Mouse (Mus musculus) spleen, adult 2 months (tissue): ENCODE measurements around the gene Efl1. TPM values are rescaled to one million over a fixed set of nuclear protein-coding genes. Genes with fewer than 3 reads are reported as not detected.

Experiments used
- DNase-seq, 2 experiments: peaks; one replicate each; pipeline versions ENCODE4 v3.0.0 to v3.0.0-alpha.2; 2012 to 2021; ENCODE audit warnings: low spot score in 2 of 2, low read depth in 1 of 2
- H3K27ac ChIP-seq: fragments of 200-500 bp; 2 replicates; pipeline ENCODE4 v1.5.1; 2012; ENCODE audit warnings: low read length, inconsistent platforms; ENCODE audit not compliant: insufficient read depth
- H3K27me3 ChIP-seq: fragments of 200-500 bp; 2 replicates; pipeline ENCODE4 v1.6.1; 2012; ENCODE audit warnings: mild to moderate bottlenecking, moderate library complexity, low read length, inconsistent platforms; ENCODE audit not compliant: control insufficient read depth, insufficient read depth
- H3K36me3 ChIP-seq: fragments of 200-500 bp; 2 replicates; pipeline ENCODE4 v1.6.1; 2012; ENCODE audit warnings: mild to moderate bottlenecking, low read length, inconsistent platforms; ENCODE audit not compliant: control insufficient read depth, insufficient read depth
- H3K4me1 ChIP-seq: fragments of 200-500 bp; 2 replicates; pipeline ENCODE4 v1.6.1; 2011; ENCODE audit warnings: inconsistent platforms; ENCODE audit not compliant: control insufficient read depth, insufficient read depth, insufficient read length
- H3K4me3 ChIP-seq: fragments of 200-500 bp; 2 replicates; pipeline ENCODE4 v1.5.1; 2011; ENCODE audit warnings: mild to moderate bottlenecking, inconsistent platforms; ENCODE audit not compliant: insufficient read depth, insufficient read length; ENCODE audit errors: extremely low read depth
- CTCF ChIP-seq: fragments of 200-500 bp; IDR thresholded peaks from 2 replicates; pipeline ENCODE4 v1.5.1; 2011; ENCODE audit warnings: mild to moderate bottlenecking, inconsistent platforms; ENCODE audit not compliant: insufficient read depth, insufficient read length, insufficient replicate concordance; ENCODE audit errors: extremely low read depth
- POLR2A ChIP-seq: fragments of 200-500 bp; IDR thresholded peaks from 2 replicates; pipeline ENCODE4 v1.6.1; 2011; ENCODE audit warnings: low read depth, low read length, inconsistent platforms
- WGBS: fragments of 180-500 bp; shearing (Covaris S2); methylation state at CpG from one replicate; pipeline ENCODE4 v1.1.7; 2018; 5-methylcytosine and 5-hydroxymethylcytosine counted together
- polyA plus RNA-seq: library from polyadenylated mRNA; depleted of rRNA; stranded (reverse); fragments of >200 nt; gene quantifications from 2 replicates; pipeline ENCODE4 v1.2.3, GENCODE M21; 2012

Gene Efl1
- polyA plus RNA-seq, 1 experiment: 3.0 TPM

GRCm38 (mm10) chr7:82719285-82719684 is 70.9 kb downstream of the Efl1 start:
- TF ChIP-seq POLR2A: no peak
- no peak for TF ChIP-seq CTCF
- WGBS: 77% methylated on average over 5 of the region's 5 CpGs

GRCm38 (mm10) chr7:82719740-82720139 is 71.3 kb downstream of the Efl1 start:
- H3K36me3 ChIP-seq: no peaks in the 10 kb centered on the region
- H3K27me3 ChIP-seq: no peaks in the 10 kb centered on the region
- DNase-seq: no peak
- TF ChIP-seq CTCF: no peak
- TF ChIP-seq POLR2A: no peak
- no peak overlapping the region for H3K4me3 ChIP-seq
- no peaks in the 10 kb centered on the region for H3K4me1 ChIP-seq
- WGBS: 89% methylated on average over 5 of the region's 5 CpGs
- no peak overlapping the region for H3K27ac ChIP-seq

More at GRCm38 (mm10) chr7:82719285-82719684, 70.9 kb downstream of the Efl1 start:
- no peak overlapping the region for H3K4me3 ChIP-seq
- H3K4me1 ChIP-seq: no peaks in the 10 kb centered on the region
- no peaks in the 10 kb centered on the region for H3K36me3 ChIP-seq
- no peak for DNase-seq
- no peak overlapping the region for H3K27ac ChIP-seq
- no peaks in the 10 kb centered on the region for H3K27me3 ChIP-seq

GRCm38 (mm10) chr7:82720501-82720900 is 72.1 kb downstream of the Efl1 start:
- Histone ChIP-seq H3K27ac (no peak overlapping the region), H3K4me1 (no peaks in the 10 kb centered on the region), H3K36me3 (no peaks in the 10 kb centered on the region), H3K27me3 (no peaks in the 10 kb centered on the region), H3K4me3 (no peak overlapping the region)
- TF ChIP-seq CTCF (no peak), POLR2A (no peak)
- 93% methylated on average over 7 of the region's 7 CpGs for WGBS
- DNase-seq: no peak

GRCm38 (mm10) chr7:82720906-82721305 is 72.5 kb downstream of the Efl1 start:
- H3K27ac ChIP-seq: no peak overlapping the region
- no peaks in the 10 kb centered on the region for H3K4me1 ChIP-seq
- no peak overlapping the region for H3K4me3 ChIP-seq
- WGBS: 12% methylated on average over 7 of the region's 7 CpGs
- TF ChIP-seq POLR2A: no peak
- TF ChIP-seq CTCF: no peak
- H3K36me3 ChIP-seq: no peaks in the 10 kb centered on the region
- DNase-seq: no peak
- H3K27me3 ChIP-seq: no peaks in the 10 kb centered on the region

- Histone ChIP-seq H3K27me3 (no peaks in the 10 kb centered on the region), H3K36me3 (no peaks in the 10 kb centered on the region), H3K4me1 (no peaks in the 10 kb centered on the region), H3K27ac (no peak overlapping the region), H3K4me3 (no peak overlapping the region)
- TF ChIP-seq POLR2A (no peak), CTCF (no peak)
- 91% methylated on average over 7 of the region's 7 CpGs for WGBS
- DNase-seq: no peak
Measured at GRCm38 (mm10) chr7:82722486-82723123, 74.2 kb downstream of the Efl1 start.

GRCm38 (mm10) chr7:82723151-82723871 is 74.9 kb downstream of the Efl1 start:
- Histone ChIP-seq H3K27me3 (no peaks in the 10 kb centered on the region), H3K36me3 (no peaks in the 10 kb centered on the region), H3K4me3 (no peak overlapping the region), H3K27ac (no peak overlapping the region), H3K4me1 (no peaks in the 10 kb centered on the region)
- 88% methylated on average over 7 of the region's 7 CpGs for WGBS
- DNase-seq: no peak
- TF ChIP-seq CTCF (no peak), POLR2A (no peak)

GRCm38 (mm10) chr7:82724491-82724890 is 76.1 kb downstream of the Efl1 start:
- Histone ChIP-seq H3K36me3 (no peaks in the 10 kb centered on the region), H3K4me3 (no peak overlapping the region), H3K27me3 (no peaks in the 10 kb centered on the region), H3K4me1 (no peaks in the 10 kb centered on the region), H3K27ac (no peak overlapping the region)
- no peak for DNase-seq
- TF ChIP-seq POLR2A: no peak
- no peak for TF ChIP-seq CTCF
- WGBS: 77% methylated on average over 3 of the region's 3 CpGs
